Mouse (Mus musculus) left cerebral cortex, postnatal 4 days (tissue): ENCODE measurements around the gene Prkg2. TPM values are rescaled to one million over a fixed set of nuclear protein-coding genes. Genes with fewer than 3 reads are reported as not detected.

ENCODE experiments used
- DNase-seq: peaks from one replicate; pipeline ENCODE4 v3.0.0-alpha.2; 2022
- intact Hi-C: fragments of 180-260 bp; cut with DNase I; formaldehyde crosslinking; loops from one replicate; pipeline ENCODE4 v1.15.1; 2025
- total RNA-seq, 2 experiments: library from RNA; stranded (reverse); gene quantifications; 2 replicates each; pipeline ENCODE4 v1.2.3; 2021

Gene Prkg2
- total RNA-seq, 2 experiments from 2014 or later: 2.7 to 3.7 TPM

- intact Hi-C loops: no loop called here
- DNase-seq: no peak
These were observed 115.5 kb downstream of the Prkg2 start for GRCm38 (mm10) chr5:98921608-98922007.

GRCm38 (mm10) chr5:98918716-98919115, 118.4 kb downstream of the Prkg2 start:
- intact Hi-C loops: no loop called here
- no peak for DNase-seq

GRCm38 (mm10) chr5:98902339-98902738, 134.8 kb downstream of the Prkg2 start:
- peak; percentile 2 for DNase-seq

GRCm38 (mm10) chr5:98900926-98901325, 136.2 kb downstream of the Prkg2 start:
- intact Hi-C loops: loop anchor here (10.0 kb wide), 2 partner anchors 134 to 254 kb away; partner anchors contain the start of gene Prkg2

More at GRCm38 (mm10) chr5:98902339-98902738, 134.8 kb downstream of the Prkg2 start:
- intact Hi-C loops: loop anchor here (10.0 kb wide), 2 partner anchors 132 to 252 kb away; partner anchors contain the start of gene Prkg2

GRCm38 (mm10) chr5:98897946-98898345, 139.2 kb downstream of the Prkg2 start:
- no peak for DNase-seq
- intact Hi-C loops: no loop called here

More at GRCm38 (mm10) chr5:98900926-98901325, 136.2 kb downstream of the Prkg2 start:
- peak; percentile 51 for DNase-seq

- DNase-seq: no peak
- intact Hi-C loops: no loop called here
These were observed 142.9 kb downstream of the Prkg2 start for GRCm38 (mm10) chr5:98894281-98894680.

GRCm38 (mm10) chr5:98890544-98891050, 146.6 kb downstream of the Prkg2 start:
- no peak for DNase-seq
- intact Hi-C loops: no loop called here

GRCm38 (mm10) chr5:98882096-98882495, 155.1 kb downstream of the Prkg2 start:
- intact Hi-C loops: no loop called here
- DNase-seq: no peak

Other genes with a start within 250 kb of the Prkg2 start
- gene Bmp3, start 182.9 kb downstream of the Prkg2 start, total RNA-seq: 10 to 100 TPM; 10.0 to 10.3 TPM